Mouse (Mus musculus): ENCODE measurements at regions not wholly inside any gene's neighbourhood (a gene's known extent, or its start where the extent isn't known, plus 50 kb on each side); places are given as distances from the start of the nearest gene placed in this dataset.

GRCm38 (mm10) chr2:47424910-47425309, 1389.0 kb upstream of the Acvr2a start:
- peak; percentile 0 for DNase-seq (ENCODE audit: low read depth)

- DNase-seq (ENCODE audit: low read depth), result no peak
These were observed 1384.1 kb upstream of the Acvr2a start for GRCm38 (mm10) chr2:47429843-47430242.

GRCm38 (mm10) chr2:47466043-47466442, 1347.9 kb upstream of the Acvr2a start:
- no peak for DNase-seq (ENCODE audit: low read depth)

GRCm38 (mm10) chr2:47491874-47492539, 1321.9 kb upstream of the Acvr2a start:
- no peak for DNase-seq (ENCODE audit: low read depth)
